Mouse (Mus musculus): ENCODE data around the gene Irgc1.

GRCm38 (mm10) chr7:24459843-24460242, 7.7 kb upstream of the Irgc1 start:
- TF ChIP-seq CTCF (IDR thresholded peaks at IDR 0.05; ENCODE audit: low read depth, low read length) (no peak), GATA1 (IDR thresholded peaks at IDR 0.05; ENCODE audit: borderline replicate concordance, low read length) (no peak), TAL1 (conservative IDR thresholded peaks at IDR 0.05; ENCODE audit: low read depth, low read length) (no peak)
